Mouse (Mus musculus) thymus, postnatal 14 days (tissue): ENCODE measurements around the gene Ipo13.

Experiments used
- DNase-seq: peaks from one replicate; pipeline ENCODE4 v3.0.0; 2021

Ipo13 gene

GRCm38 (mm10) chr4:117878301-117878700 lies 36.5 kb downstream of the Ipo13 start:
- DNase-seq = peak; percentile 82

GRCm38 (mm10) chr4:117873615-117874014 lies 41.2 kb downstream of the Ipo13 start:
- DNase-seq = no peak

DNA sequence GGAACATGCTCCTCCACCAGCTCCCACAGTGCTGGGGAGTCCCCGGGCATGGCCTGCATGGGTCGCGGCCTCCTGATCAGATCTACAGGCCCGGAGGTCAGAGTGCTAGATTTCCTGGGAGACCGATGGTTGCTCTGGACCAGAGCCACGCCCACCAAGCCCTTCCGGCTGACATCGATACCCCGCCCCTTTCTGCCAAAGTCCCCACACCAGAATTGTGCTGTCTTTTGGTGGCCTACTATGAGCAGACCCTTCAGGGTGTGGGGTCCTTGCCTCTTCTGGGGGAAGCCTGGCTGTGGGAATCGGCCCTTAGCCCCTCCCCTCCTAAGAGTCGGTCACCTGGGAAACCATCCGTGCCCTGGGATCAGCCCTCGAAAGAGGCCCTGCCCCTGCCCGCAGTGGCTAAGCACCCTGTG lies 42.3 kb downstream of the Ipo13 start, which contains the start of gene Ccdc24:
Ccdc24 (minus strand) TSS at position 87 of the 416 bp plus-strand sequence.
- DNase-seq = no peak

- no peak for DNase-seq
Measured at GRCm38 (mm10) chr4:117871787-117872186, 43.0 kb downstream of the Ipo13 start.

DNA sequence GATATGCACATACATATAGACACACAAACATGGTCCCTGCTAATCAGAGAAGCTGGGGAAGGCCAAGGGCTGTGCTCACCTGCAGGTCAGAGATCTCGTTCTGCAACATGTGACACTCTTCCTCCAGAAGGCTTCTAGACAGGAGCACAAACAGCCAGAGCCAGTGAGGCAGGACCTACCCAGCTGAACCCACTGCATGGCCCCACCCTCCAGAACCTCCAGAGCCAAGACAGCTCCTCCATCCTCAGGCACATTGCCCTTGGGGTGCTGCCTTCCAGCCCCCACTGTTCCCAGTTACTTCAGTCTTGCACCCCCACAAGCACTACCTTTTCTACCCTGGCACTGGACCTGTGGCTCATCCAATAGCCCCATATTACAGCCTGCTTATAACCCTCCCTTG lies 44.4 kb downstream of the Ipo13 start:
- no peak for DNase-seq

- DNase-seq = no peak
Measured at GRCm38 (mm10) chr4:117869317-117869716, 45.5 kb downstream of the Ipo13 start.

DNA sequence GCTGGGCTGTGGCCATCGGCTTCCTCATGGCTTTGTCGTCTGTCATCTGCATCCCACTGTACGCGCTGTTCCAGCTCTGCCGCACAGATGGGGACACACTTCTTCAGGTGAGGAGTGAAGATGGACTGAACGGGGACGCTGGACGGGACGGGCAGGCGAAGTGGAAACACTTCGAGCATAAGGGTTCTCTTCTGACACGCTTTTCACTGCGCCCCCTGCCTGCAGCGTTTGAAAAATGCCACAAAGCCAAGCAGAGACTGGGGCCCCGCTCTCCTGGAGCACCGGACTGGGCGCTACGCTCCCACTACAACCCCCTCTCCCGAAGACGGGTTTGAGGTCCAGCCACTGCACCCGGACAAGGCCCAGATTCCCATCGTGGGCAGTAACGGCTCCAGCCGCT lies 47.0 kb downstream of the Ipo13 start:
- peak; percentile 62 for DNase-seq

- DNase-seq = no peak
Measured at GRCm38 (mm10) chr4:117867000-117867399, 47.8 kb downstream of the Ipo13 start.

DNA sequence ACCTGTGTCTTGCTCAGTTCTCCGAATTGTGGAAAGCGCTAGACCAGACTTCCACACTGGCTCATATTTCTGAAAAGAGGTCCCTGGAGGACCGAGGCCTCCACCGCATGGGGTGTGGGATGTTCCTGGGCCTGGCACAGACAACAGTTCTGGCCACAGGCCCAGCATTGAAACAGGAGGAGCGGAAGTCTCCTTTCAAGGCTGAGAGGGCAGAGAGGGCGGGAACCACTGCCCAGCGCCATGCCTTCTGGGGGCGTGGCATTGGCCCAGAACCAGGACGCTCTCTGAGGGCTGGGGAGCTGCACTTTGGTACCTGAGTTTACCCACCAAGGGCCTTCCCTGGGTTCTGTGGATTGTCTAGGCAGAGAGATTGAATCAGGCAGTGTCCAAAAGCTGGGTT lies 48.7 kb downstream of the Ipo13 start:
- no peak for DNase-seq

DNA sequence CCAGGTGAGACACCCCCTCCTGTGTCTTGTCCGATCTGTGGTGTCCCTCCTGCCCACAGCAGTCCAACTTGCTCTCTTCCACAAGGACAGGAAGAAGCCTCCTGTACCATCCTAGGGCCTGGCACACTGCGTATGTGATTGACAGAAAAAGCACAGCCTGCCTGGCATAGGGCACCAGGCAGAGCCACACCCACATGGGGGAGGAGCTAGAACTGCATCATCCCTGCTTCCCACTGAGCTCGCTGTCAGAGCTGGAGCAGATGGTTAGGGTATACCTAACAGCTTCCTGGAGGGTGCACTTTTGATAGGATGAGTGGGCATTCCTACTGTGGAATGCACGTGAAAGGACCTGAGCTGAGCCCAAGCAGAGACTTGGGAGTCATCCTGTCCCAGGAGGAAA lies 52.0 kb downstream of the Ipo13 start:
- DNase-seq = no peak

GRCm38 (mm10) chr4:117860570-117860969 lies 54.2 kb downstream of the Ipo13 start:
- no peak for DNase-seq

DNA sequence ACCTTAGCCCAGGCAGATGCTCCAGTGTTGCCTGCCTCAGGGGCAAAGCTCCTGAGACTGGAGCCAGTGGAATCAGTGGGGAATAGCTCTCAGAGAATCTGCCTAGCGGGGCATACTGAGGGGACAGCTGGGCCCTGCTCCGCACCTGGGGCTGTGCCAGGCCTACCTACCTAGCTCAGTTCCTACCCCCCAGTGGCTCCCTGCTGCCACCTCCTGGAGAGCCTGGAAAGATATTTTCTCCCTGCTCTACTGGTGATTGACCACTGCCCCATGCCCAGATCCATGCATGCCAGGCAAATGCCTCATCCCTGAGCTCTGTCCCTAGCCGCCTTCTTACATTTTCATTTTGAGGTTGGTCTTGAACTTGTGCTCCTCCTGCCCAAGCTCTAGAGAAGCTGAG lies 56.0 kb downstream of the Ipo13 start:
- DNase-seq = peak; percentile 67

GRCm38 (mm10) chr4:117855146-117855545 lies 59.7 kb downstream of the Ipo13 start:
- no peak for DNase-seq

DNA sequence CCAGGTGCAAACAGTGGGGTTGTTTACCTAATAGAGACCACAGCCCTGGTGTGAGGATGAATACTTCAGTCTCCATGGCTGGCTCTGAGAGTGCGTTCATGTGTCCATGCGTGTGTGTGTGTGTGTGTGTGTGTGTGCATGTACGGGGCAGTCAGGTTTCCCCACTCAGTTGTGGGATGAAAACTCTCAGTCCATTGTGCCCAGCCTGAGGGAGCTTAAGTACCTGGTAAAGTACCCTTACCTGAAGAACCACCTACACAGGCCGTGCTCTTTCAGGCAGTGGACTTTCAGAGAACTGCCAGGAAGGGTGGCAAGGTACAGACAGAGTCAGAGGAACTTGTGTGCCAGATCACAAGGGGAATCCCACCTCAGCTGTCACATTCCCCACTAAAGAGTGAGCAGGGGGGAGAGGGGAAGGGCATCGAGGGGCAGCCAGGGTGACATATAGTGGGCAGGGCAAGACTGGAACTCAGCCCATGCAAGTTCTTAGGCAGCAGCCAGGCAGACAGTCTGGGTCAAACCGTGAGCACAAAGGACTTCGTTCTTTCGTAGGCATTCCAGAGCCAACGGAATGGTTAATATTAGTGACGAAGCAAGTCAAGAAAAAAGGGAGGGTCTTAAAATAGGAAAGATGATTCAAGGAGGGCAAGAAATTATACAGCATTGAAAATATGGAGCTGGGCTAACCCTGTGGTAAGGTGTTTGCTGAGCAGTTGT lies 62.5 kb downstream of the Ipo13 start:
- DNase-seq = no peak

- no peak for DNase-seq
Measured at GRCm38 (mm10) chr4:117850871-117851270, 63.9 kb downstream of the Ipo13 start.

- no peak for DNase-seq
Measured at GRCm38 (mm10) chr4:117850176-117850575, 64.6 kb downstream of the Ipo13 start.

DNA sequence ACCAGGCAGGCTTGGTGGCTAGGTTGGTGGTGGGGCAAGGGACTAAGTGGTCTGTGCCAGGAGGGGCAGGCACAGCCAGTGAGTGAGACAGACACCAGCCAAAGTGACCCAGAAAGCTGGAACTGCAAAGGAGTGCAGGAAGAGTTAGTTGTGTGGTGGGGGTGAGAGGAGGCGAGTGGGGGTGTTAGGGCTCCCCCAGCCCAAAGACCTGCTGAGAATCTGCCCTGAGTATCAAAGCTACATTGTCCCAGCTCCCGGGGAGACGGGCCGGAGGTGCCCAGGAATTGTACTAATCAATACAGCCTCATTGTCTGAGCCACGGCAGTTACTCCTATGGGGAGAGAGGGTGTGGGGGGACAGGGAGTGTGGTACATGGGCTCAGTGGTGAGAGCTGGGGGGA lies 65.3 kb downstream of the Ipo13 start:
- no peak for DNase-seq

GRCm38 (mm10) chr4:117849063-117849462 lies 65.7 kb downstream of the Ipo13 start:
- no peak for DNase-seq

DNA sequence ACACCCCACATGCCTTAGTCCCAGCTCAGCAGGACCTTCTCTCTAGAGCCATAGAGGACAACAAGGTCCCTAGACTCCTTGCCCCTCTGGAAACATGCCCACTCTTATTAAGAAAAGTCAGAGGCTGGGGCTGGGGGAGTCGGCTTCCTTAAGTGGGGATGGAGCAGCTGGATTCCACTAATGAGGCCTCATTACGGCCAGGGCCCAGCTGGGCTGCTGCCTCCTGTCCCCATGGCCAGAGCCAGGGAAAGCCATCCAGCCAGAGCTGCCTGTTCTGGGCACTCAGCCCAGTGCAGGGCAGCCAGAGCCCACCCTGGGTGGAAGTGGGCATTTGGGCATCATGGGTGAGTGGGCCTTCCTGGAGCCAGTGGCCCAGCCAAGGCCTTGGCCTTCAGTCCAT lies 67.8 kb downstream of the Ipo13 start:
- DNase-seq = no peak

DNA sequence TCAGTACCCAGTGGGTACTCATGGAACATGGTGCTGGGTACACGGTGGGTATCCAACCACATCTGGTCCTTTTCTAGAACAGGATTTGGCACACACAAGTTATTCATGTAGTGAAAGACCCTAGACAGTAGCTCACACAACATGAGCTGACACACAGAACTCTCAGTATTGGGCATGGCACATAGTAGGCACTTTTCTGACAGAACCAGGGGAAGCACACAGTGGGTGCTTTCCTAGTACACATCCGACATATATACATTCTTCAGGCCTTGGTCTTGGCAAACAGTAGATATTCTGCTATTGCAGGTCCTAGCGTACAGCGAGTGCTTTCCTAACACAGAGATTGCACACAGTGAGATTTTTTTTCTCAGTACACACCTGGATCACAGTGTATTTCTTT lies 68.5 kb downstream of the Ipo13 start:
- DNase-seq = no peak

DNA sequence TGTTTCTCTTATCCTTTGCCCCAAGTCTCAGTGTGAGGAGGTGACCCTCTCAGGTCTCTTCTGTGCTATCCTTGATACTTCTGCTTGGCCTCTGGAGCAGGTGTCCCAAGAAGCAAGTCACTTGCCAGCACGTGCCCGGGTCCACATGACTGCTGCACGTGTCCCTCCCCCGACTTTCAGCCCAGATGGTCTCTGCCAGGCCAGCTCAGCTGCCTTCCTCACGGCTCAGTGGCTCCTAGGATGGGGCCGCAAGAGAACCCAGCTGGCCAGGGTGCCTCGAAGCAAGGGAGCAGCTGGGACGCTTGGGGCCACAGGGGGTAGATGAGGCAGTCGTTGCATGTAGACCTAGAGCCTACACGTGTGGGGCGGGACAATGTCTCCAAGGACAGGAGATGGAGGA lies 69.5 kb downstream of the Ipo13 start:
- DNase-seq = no peak
